Mouse (Mus musculus): ENCODE measurements around the gene Ankrd55. TPM values are rescaled to one million over a fixed set of nuclear protein-coding genes. Genes with fewer than 3 reads are reported as not detected.
A peak's percentile ranks its signal among the peaks of the same experiment; 100 is the strongest.

Ankrd55 gene
- total and polyA plus RNA-seq, 3 experiments: 1.1 to 2.2 (median 1.1) TPM

GRCm38 (mm10) chr13:112354958-112355357, 66.7 kb downstream of the Ankrd55 start:
- peak; percentile 89 for DNase-seq (ENCODE audit: extremely low read depth)
- in situ Hi-C loops (cut with MboI; ENCODE audit: low pct_ligation_motif_present, low pct_unique_long_range_greater_than_20kb, low sequenced_read_pairs) (no loop called here), dilution Hi-C loops (cut with MboI; ENCODE audit: extremely low pct_ligation_motif_present, extremely low pct_unique_long_range_greater_than_20kb, low sequenced_read_pairs) (no loop called here)
- Histone ChIP-seq H3K4me2 (ENCODE audit: insufficient read depth, low read depth, poor library complexity, severe bottlenecking) (peak overlapping the region; percentile 85), H3K4me1 (ENCODE audit: control insufficient read depth in 1 of 2, insufficient read depth in 2 of 2) (peaks cover 7 to 57% of the 10 kb centered on the region in 2 experiments), H3K9ac (ENCODE audit: insufficient read depth, low read depth) (no peak overlapping the region), H3K36me3 (replicated peaks in 1 of 2; ENCODE audit: control insufficient read depth in 1 of 2, insufficient read depth in 1 of 2, low read length in 1 of 2) (peaks cover 0 to 5% of the 10 kb centered on the region in 2 experiments), H3K27me3 (replicated peaks) (no peaks in the 10 kb centered on the region), H3K4me3 (replicated peaks in 1 of 3; ENCODE audit: low read depth in 2 of 3, low read length in 2 of 3, poor library complexity in 1 of 3) (no peak overlapping the region), H3K9me3 (replicated peaks; ENCODE audit: low read length) (peaks cover 23% of the 10 kb centered on the region), H3K27ac (ENCODE audit: insufficient read depth, low read depth) (peak overlapping the region; percentile 16; the same call in 1 of the 2 replicates), H3K79me2 (replicated peaks; ENCODE audit: control insufficient read depth, extremely low read depth, insufficient read depth, poor library complexity, severe bottlenecking) (no peaks in the 10 kb centered on the region)
- no peak for TF ChIP-seq UBTF (IDR thresholded peaks at IDR 0.05; ENCODE audit: low read depth, low read length)
- TF ChIP-seq SIN3A (IDR thresholded peaks at IDR 0.05; ENCODE audit: low read length): peak; percentile 43; the same call in 1 of the 2 replicates
- no peak for TF ChIP-seq GABPA (IDR thresholded peaks at IDR 0.05; ENCODE audit: insufficient replicate concordance, low read depth, low read length)
- TF ChIP-seq POLR2A (IDR thresholded peaks at IDR 0.05; ENCODE audit: low read depth, low read length): no peak
- TF ChIP-seq ETS1 (conservative IDR thresholded peaks at IDR 0.05; ENCODE audit: low read depth, low read length): peak; percentile 66
- no peak for TF ChIP-seq ZMIZ1 (IDR thresholded peaks at IDR 0.05; ENCODE audit: low read depth, low read length)
- TF ChIP-seq EP300 (IDR thresholded peaks at IDR 0.05; ENCODE audit: low read length): peak; percentile 51; the same call in 1 of the 2 replicates
- TF ChIP-seq CHD2 (IDR thresholded peaks at IDR 0.05; ENCODE audit: low read length): no peak
- TF ChIP-seq IRF4 (IDR thresholded peaks at IDR 0.05; ENCODE audit: low read depth, low read length): no peak
- TF ChIP-seq CTCF (conservative IDR thresholded peaks at IDR 0.05 in 1 of 2, IDR thresholded peaks at IDR 0.05 in 1 of 2; ENCODE audit: low read depth in 2 of 2, low read length in 2 of 2): no peak
- TF ChIP-seq ZNF384 (IDR thresholded peaks at IDR 0.05; ENCODE audit: low read depth, low read length): peak; percentile 25; the same call in 1 of the 2 replicates
- TF ChIP-seq TCF12 (IDR thresholded peaks at IDR 0.05; ENCODE audit: low read depth, low read length): peak; percentile 76; the same call in 1 of the 2 replicates
- no peak for TF ChIP-seq ZC3H11A (IDR thresholded peaks at IDR 0.05; ENCODE audit: low read depth, low read length)
- TF ChIP-seq ELF1 (IDR thresholded peaks at IDR 0.05; ENCODE audit: low read depth, low read length): peak; percentile 66
- TF ChIP-seq MEF2A (IDR thresholded peaks at IDR 0.05; ENCODE audit: borderline replicate concordance, low read depth, low read length): peak; percentile 55; the same call in 1 of the 2 replicates

GRCm38 (mm10) chr13:112355794-112356486, 67.7 kb downstream of the Ankrd55 start:
- Histone ChIP-seq H3K27ac (ENCODE audit: insufficient read depth, low read depth) (peak overlapping the region; percentile 40; the same call in 1 of the 2 replicates), H3K4me1 (ENCODE audit: control insufficient read depth in 1 of 2, insufficient read depth in 2 of 2) (peaks cover 7 to 47% of the 10 kb centered on the region in 2 experiments), H3K4me3 (replicated peaks in 1 of 3; ENCODE audit: low read depth in 2 of 3, low read length in 2 of 3, poor library complexity in 1 of 3) (peak overlapping the region in 1 of 3 experiments; percentile 27), H3K27me3 (replicated peaks) (no peaks in the 10 kb centered on the region), H3K9me3 (replicated peaks; ENCODE audit: low read length) (peaks cover 13% of the 10 kb centered on the region), H3K79me2 (replicated peaks; ENCODE audit: control insufficient read depth, extremely low read depth, insufficient read depth, poor library complexity, severe bottlenecking) (no peaks in the 10 kb centered on the region), H3K4me2 (ENCODE audit: insufficient read depth, low read depth, poor library complexity, severe bottlenecking) (peak overlapping the region; percentile 85), H3K9ac (ENCODE audit: insufficient read depth, low read depth) (peak overlapping the region; percentile 11; the same call in 1 of the 2 replicates), H3K36me3 (replicated peaks in 1 of 2; ENCODE audit: control insufficient read depth in 1 of 2, insufficient read depth in 1 of 2, low read length in 1 of 2) (peaks cover 0 to 3% of the 10 kb centered on the region in 2 experiments)
- DNase-seq (ENCODE audit: extremely low read depth): peak; percentile 68
- TF ChIP-seq JUN (IDR thresholded peaks at IDR 0.05; ENCODE audit: insufficient read depth, low read depth, low read length) (peak; percentile 66), EP300 (IDR thresholded peaks at IDR 0.05; ENCODE audit: low read length) (peak; percentile 41), ETS1 (conservative IDR thresholded peaks at IDR 0.05; ENCODE audit: low read depth, low read length) (0 out of 2 replicates have a peak, but pooled peaks have one; percentile 11), NRF1 (IDR thresholded peaks at IDR 0.05; ENCODE audit: low read depth, low read length) (no peak), PAX5 (IDR thresholded peaks at IDR 0.05; ENCODE audit: low read length) (no peak), TBP (conservative IDR thresholded peaks at IDR 0.05; ENCODE audit: low read depth, low read length) (0 out of 2 replicates have a peak, but pooled peaks have one; percentile 15), IRF4 (IDR thresholded peaks at IDR 0.05; ENCODE audit: low read depth, low read length) (peak; percentile 18; the same call in 1 of the 2 replicates), ELF1 (IDR thresholded peaks at IDR 0.05; ENCODE audit: low read depth, low read length) (peak; percentile 60), MEF2A (IDR thresholded peaks at IDR 0.05; ENCODE audit: borderline replicate concordance, low read depth, low read length) (0 out of 2 replicates have a peak, but pooled peaks have one; percentile 50), ZC3H11A (IDR thresholded peaks at IDR 0.05; ENCODE audit: low read depth, low read length) (no peak), JUND (conservative IDR thresholded peaks at IDR 0.05; ENCODE audit: low read depth, low read length) (peak; percentile 65; the same call in 1 of the 2 replicates), NELFE (IDR thresholded peaks at IDR 0.05; ENCODE audit: low read depth, low read length) (no peak), MAX (IDR thresholded peaks at IDR 0.05; ENCODE audit: low read length) (peak; percentile 58; the same call in 1 of the 2 replicates), KAT2A (IDR thresholded peaks at IDR 0.05; ENCODE audit: insufficient replicate concordance, low read length) (no peak)
- in situ Hi-C loops (cut with MboI; ENCODE audit: low pct_ligation_motif_present, low pct_unique_long_range_greater_than_20kb, low sequenced_read_pairs) (no loop called here), dilution Hi-C loops (cut with MboI; ENCODE audit: extremely low pct_ligation_motif_present, extremely low pct_unique_long_range_greater_than_20kb, low sequenced_read_pairs) (no loop called here)
